Mouse (Mus musculus): ENCODE measurements at regions not wholly inside any gene's neighbourhood (a gene's known extent, or its start where the extent isn't known, plus 50 kb on each side); places are given as distances from the start of the nearest gene placed in this dataset.

GRCm38 (mm10) chr4:54767506-54768200 is 177.2 kb upstream of the Zfp462 start:
- no peaks in the 10 kb centered on the region for H3K27me3 ChIP-seq (replicated peaks)
- WGBS, result 48% methylated on average over 8 of the region's 8 CpGs
- no peak for ATAC-seq (ENCODE audit: extremely low read depth, insufficient number of reproducible peaks, low FRiP score, low TSS enrichment)
- H3K36me3 ChIP-seq, result no peaks in the 10 kb centered on the region
- H3K9ac ChIP-seq, result no peak overlapping the region
- no peaks in the 10 kb centered on the region for H3K4me1 ChIP-seq
- no peaks in the 10 kb centered on the region for H3K9me3 ChIP-seq
- H3K4me3 ChIP-seq, result no peak overlapping the region
- no peak overlapping the region for H3K27ac ChIP-seq (replicated peaks)
- no peak overlapping the region for H3K4me2 ChIP-seq

GRCm38 (mm10) chr4:54768836-54769235 is 176.0 kb upstream of the Zfp462 start:
- Histone ChIP-seq H3K4me3 (no peak overlapping the region), H3K27me3 (replicated peaks) (no peaks in the 10 kb centered on the region), H3K9ac (no peak overlapping the region), H3K36me3 (no peaks in the 10 kb centered on the region), H3K27ac (replicated peaks) (no peak overlapping the region), H3K9me3 (no peaks in the 10 kb centered on the region), H3K4me2 (no peak overlapping the region), H3K4me1 (no peaks in the 10 kb centered on the region)
- 63% methylated on average over 4 of the region's 4 CpGs for WGBS
- ATAC-seq (ENCODE audit: extremely low read depth, insufficient number of reproducible peaks, low FRiP score, low TSS enrichment), result no peak

DNA sequence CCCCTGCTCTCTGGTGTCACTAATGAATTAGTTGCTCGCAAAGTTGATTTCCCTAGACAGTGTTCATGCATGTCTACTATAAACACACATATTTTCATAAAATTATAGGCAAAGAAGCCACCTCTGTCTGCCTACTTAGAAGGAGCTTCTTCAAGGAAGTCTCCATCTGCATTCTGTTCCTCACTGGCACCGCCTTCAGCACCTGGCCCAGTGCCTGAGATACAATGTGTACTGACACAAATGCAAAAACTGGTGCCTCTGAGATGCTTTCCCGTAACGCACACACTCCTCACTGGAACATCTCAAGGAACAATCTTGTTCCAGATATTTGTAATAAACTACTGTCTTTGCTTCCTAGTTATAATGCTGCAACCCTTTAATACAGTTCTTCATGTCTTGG is 170.8 kb upstream of the Zfp462 start:
- H3K4me1 ChIP-seq, result no peaks in the 10 kb centered on the region
- H3K4me2 ChIP-seq, result no peak overlapping the region
- H3K27ac ChIP-seq (replicated peaks), result no peak overlapping the region
- H3K9ac ChIP-seq, result no peak overlapping the region
- no peak overlapping the region for H3K4me3 ChIP-seq
- 86% methylated on average over 4 of the region's 4 CpGs for WGBS
- no peaks in the 10 kb centered on the region for H3K27me3 ChIP-seq (replicated peaks)
- no peaks in the 10 kb centered on the region for H3K9me3 ChIP-seq
- ATAC-seq (ENCODE audit: extremely low read depth, insufficient number of reproducible peaks, low FRiP score, low TSS enrichment), result no peak
- no peaks in the 10 kb centered on the region for H3K36me3 ChIP-seq

GRCm38 (mm10) chr4:54774717-54775116 is 170.1 kb upstream of the Zfp462 start:
- H3K27ac ChIP-seq (replicated peaks), result no peak overlapping the region
- no peak for ATAC-seq (ENCODE audit: extremely low read depth, insufficient number of reproducible peaks, low FRiP score, low TSS enrichment)
- no peak overlapping the region for H3K4me2 ChIP-seq
- H3K36me3 ChIP-seq, result no peaks in the 10 kb centered on the region
- no peak overlapping the region for H3K9ac ChIP-seq
- H3K4me1 ChIP-seq, result no peaks in the 10 kb centered on the region
- no peaks in the 10 kb centered on the region for H3K9me3 ChIP-seq
- no peak overlapping the region for H3K4me3 ChIP-seq
- H3K27me3 ChIP-seq (replicated peaks), result no peaks in the 10 kb centered on the region

DNA sequence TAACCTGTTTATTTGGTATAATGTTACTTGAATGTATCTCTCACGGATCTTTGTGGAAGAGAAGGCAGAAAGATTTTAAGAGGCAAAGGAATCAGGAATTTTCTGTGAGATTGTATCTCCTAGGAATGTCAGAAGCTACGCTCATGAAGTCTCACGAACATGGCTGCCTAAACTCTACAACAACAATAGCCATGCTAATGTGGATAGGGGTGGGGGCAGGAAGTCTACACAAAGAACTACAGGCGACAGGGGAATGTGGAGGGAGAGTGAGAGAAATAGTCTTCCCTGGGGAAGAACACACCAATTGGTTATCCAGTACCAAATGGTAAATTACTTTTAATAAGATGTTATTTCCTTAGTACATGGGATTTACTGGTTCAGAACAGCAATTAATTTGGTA is 164.3 kb upstream of the Zfp462 start:
- Histone ChIP-seq H3K9ac (no peak overlapping the region), H3K27me3 (replicated peaks) (no peaks in the 10 kb centered on the region), H3K4me3 (no peak overlapping the region), H3K4me2 (no peak overlapping the region), H3K27ac (replicated peaks) (no peak overlapping the region), H3K36me3 (no peaks in the 10 kb centered on the region), H3K9me3 (no peaks in the 10 kb centered on the region), H3K4me1 (no peaks in the 10 kb centered on the region)
- no peak for ATAC-seq (ENCODE audit: extremely low read depth, insufficient number of reproducible peaks, low FRiP score, low TSS enrichment)
- 61% methylated on average over 4 of the region's 4 CpGs for WGBS

DNA sequence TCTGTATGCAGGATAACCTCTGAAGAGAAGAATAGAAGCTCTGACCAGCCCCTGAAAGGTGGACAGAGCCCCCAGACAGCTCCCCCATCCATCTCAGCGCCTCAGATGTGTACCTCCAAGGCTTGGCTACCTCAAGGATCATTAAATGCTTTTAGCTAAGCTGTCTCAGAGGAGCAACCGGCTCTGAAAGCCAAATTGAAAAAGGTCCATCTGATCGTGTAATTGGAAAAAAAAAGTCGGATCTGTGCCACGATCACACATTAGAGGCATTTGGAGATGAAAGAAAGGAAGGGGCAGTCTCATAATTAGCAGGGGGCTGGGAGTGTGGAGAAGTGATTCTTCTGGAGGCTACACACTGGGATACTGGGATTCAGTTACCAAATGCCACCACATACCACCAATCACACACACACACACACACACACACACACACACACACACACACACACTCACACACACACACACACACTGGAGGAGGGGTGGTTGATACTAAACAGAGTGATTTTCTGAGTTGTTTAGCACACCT is 153.6 kb upstream of the Zfp462 start:
- Histone ChIP-seq H3K4me2 (no peak overlapping the region), H3K36me3 (no peaks in the 10 kb centered on the region), H3K27ac (replicated peaks) (no peak overlapping the region), H3K9me3 (no peaks in the 10 kb centered on the region), H3K4me3 (no peak overlapping the region), H3K4me1 (peaks cover 4% of the 10 kb centered on the region; the same call in 1 of the 2 replicates), H3K27me3 (replicated peaks) (no peaks in the 10 kb centered on the region), H3K9ac (no peak overlapping the region)
- ATAC-seq (ENCODE audit: extremely low read depth, insufficient number of reproducible peaks, low FRiP score, low TSS enrichment), result no peak
- 57% methylated on average over 5 of the region's 5 CpGs for WGBS

DNA sequence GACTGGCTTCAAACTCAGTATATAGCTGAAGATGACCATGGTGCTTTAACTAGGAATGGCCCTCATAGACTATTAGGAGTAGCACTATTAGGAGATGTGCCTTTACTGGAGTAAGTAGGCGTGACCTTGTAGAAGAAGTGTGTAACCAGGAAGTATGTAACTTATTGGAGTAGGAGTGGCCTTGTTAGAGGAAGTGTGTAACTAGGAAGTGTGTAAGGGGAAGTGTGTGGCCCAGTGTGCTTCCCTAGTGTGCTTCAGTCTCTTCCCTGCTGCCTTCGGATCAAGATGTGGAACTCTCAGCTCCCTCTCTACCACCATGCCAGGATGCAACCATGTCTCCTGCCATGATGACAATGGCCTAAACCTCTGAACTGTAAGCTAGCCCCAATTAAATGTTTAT is 151.0 kb upstream of the Zfp462 start:
- WGBS, result 76% methylated on average over 2 of the region's 2 CpGs
- H3K4me2 ChIP-seq, result no peak overlapping the region

DNA sequence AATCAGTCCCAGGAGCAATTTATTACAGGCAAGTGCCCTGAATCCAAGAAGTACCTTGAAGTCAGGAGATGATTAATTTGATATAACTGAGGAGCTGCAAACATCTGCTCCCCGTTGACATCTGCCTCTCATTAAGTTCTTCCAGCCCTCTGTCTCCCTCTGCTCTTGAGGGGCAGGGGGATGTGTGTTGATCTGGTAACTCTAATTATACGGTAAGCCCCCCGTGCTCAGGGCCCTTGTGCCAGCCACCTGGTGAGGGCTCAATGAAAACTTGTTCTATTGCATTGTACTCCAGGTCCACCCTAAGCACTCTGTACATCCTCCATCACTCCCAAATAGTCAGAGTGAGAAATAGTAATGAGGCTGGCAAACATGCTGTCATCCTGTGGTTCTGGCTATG is 149.6 kb upstream of the Zfp462 start:
- no peaks in the 10 kb centered on the region for H3K27me3 ChIP-seq (replicated peaks)
- H3K4me2 ChIP-seq, result no peak overlapping the region
- WGBS, result 62% methylated on average over 3 of the region's 3 CpGs
- H3K4me3 ChIP-seq, result no peak overlapping the region
- no peak overlapping the region for H3K9ac ChIP-seq
- H3K27ac ChIP-seq (replicated peaks), result no peak overlapping the region
- H3K9me3 ChIP-seq, result no peaks in the 10 kb centered on the region
- H3K36me3 ChIP-seq, result no peaks in the 10 kb centered on the region
- ATAC-seq (ENCODE audit: extremely low read depth, insufficient number of reproducible peaks, low FRiP score, low TSS enrichment), result no peak
- H3K4me1 ChIP-seq, result peaks cover 2% of the 10 kb centered on the region; the same call in 1 of the 2 replicates

More for the DNA sequence above, 151.0 kb upstream of the Zfp462 start:
- Histone ChIP-seq H3K4me3 (no peak overlapping the region), H3K36me3 (no peaks in the 10 kb centered on the region), H3K27ac (replicated peaks) (no peak overlapping the region), H3K4me1 (peaks cover 4% of the 10 kb centered on the region; the same call in 1 of the 2 replicates), H3K27me3 (replicated peaks) (no peaks in the 10 kb centered on the region), H3K9ac (no peak overlapping the region), H3K9me3 (no peaks in the 10 kb centered on the region)
- no peak for ATAC-seq (ENCODE audit: extremely low read depth, insufficient number of reproducible peaks, low FRiP score, low TSS enrichment)

DNA sequence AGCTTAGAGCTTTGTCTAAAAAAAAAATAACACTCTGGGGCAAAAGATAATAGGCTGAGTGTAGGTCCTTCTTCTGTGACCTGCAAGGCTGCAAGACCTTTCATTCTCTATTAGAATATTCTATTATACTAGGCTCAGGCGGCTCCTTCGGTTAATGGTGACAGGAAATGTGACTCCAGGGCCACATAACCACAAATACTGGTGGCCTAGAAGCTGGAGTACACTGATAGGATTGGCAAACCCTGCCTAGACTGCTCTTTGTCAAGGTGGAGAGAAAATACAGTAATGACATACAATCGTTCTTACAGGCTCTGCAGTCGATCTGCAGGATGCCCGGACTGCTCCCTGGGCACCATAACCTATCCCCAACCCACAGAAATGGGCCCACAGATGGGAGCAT is 146.3 kb upstream of the Zfp462 start:
- Histone ChIP-seq H3K4me2 (no peak overlapping the region), H3K27me3 (replicated peaks) (no peaks in the 10 kb centered on the region), H3K9ac (no peak overlapping the region), H3K27ac (replicated peaks) (no peak overlapping the region), H3K4me1 (no peaks in the 10 kb centered on the region), H3K4me3 (no peak overlapping the region), H3K9me3 (no peaks in the 10 kb centered on the region), H3K36me3 (no peaks in the 10 kb centered on the region)
- no peak for ATAC-seq (ENCODE audit: extremely low read depth, insufficient number of reproducible peaks, low FRiP score, low TSS enrichment)
- WGBS, result 74% methylated on average over 5 of the region's 5 CpGs

- H3K27ac ChIP-seq (replicated peaks), result no peak overlapping the region
- H3K9me3 ChIP-seq, result no peaks in the 10 kb centered on the region
- no peak overlapping the region for H3K4me2 ChIP-seq
- no peak for ATAC-seq (ENCODE audit: extremely low read depth, insufficient number of reproducible peaks, low FRiP score, low TSS enrichment)
- no peaks in the 10 kb centered on the region for H3K27me3 ChIP-seq (replicated peaks)
- H3K9ac ChIP-seq, result no peak overlapping the region
- 58% methylated on average over 3 of the region's 3 CpGs for WGBS
- no peaks in the 10 kb centered on the region for H3K36me3 ChIP-seq
- H3K4me3 ChIP-seq, result no peak overlapping the region
- H3K4me1 ChIP-seq, result no peaks in the 10 kb centered on the region
Measured at GRCm38 (mm10) chr4:54811163-54811562, 133.7 kb upstream of the Zfp462 start.

DNA sequence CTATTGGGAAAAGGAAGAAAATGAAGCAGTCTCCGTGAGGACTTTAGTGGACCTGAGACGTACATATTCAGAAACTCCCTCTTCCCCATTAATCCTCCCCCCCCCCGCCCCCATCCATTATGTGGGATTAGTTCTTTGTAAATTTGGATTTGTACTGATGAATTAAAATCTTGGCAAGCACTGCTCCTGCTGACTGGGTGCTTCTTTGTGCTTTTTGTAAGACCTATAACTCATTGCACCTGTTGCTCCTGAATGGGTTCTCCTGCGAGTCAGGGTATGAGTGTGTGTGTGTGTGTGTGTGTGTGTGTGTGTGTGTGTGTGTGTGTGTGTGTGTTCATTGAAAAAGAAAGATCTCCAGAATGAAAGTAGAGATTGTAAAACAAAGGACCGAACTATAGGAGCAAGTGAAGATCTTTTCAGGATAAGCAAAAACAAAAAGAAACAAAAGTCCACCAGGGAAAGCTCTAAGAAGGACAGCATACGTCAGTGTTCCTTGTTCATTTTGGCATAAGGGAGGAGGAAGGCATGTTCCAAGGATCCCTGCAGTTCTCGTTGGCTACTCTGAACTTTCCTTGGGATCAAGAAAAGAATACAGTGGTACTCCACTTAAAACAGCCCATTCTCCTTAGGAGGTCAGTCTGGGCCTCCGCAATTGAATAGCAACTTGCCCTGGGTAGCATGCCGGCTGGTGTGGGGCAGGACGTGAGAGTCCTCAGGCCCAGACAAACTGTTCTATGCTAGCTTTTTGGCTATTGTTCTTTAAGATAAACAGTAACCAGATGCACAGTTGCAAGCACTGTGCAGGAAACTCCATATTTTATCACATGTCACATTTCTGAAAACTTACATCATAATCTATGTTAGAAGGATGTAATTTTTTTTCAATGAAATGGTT is 131.9 kb upstream of the Zfp462 start:
- Histone ChIP-seq H3K27me3 (replicated peaks) (no peaks in the 10 kb centered on the region), H3K4me2 (no peak overlapping the region), H3K9ac (no peak overlapping the region), H3K4me1 (no peaks in the 10 kb centered on the region), H3K4me3 (no peak overlapping the region), H3K36me3 (no peaks in the 10 kb centered on the region), H3K9me3 (no peaks in the 10 kb centered on the region), H3K27ac (replicated peaks) (no peak overlapping the region)
- 71% methylated on average over 10 of the region's 10 CpGs for WGBS
- no peak for ATAC-seq (ENCODE audit: extremely low read depth, insufficient number of reproducible peaks, low FRiP score, low TSS enrichment)

All from heart, embryonic 13.5 days (tissue).